Mouse (Mus musculus) Muller cell, postnatal 12 days (primary cell): ENCODE data around the gene Tesc.
A peak's percentile ranks its signal among the peaks of the same experiment; 100 is the strongest.

Experiments used
- DNase-seq: peaks from one replicate; pipeline ENCODE4 v3.0.0-alpha.2; 2015; ENCODE audit errors: inconsistent ontology term

The Tesc gene

DNA sequence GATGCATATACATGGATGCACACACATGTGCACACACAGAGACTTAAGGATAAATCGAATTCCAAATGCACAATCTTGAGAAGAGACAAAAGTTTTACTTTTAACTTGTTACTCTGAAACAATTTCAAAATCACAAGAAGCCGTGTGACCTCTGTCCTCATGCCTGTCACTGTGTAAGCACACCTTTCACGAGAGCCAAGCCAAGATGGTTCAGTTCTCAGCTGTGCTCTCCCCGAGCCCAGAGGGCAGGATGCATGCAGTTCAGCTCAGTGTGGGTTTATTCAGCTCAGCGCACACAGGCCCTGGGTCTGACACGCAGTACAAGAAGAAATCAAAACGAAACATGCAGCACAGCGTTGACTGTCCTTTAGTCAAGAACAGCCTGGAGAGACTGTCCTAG lies 78.0 kb downstream of the Tesc start:
- DNase-seq: no peak

DNA sequence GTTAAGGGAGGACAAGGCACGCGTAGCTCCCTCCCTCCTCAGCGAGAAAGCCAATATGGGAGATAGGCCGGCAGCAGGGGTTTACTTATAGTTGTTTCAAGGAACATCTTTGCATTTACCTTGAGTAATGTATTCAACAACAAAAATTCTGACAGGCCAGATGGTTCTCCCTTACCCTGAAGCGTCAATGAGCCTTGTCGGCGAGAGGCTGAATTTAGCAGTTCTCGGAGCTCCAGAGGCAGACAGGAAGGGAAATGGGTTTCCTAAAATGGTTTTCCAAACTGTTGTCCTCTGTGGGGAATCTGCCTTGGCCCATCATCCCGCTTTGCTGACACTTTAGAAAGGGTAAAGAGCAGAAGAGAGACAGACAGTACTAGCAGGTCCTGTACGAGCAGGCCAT lies 79.1 kb downstream of the Tesc start:
- DNase-seq: no peak

DNA sequence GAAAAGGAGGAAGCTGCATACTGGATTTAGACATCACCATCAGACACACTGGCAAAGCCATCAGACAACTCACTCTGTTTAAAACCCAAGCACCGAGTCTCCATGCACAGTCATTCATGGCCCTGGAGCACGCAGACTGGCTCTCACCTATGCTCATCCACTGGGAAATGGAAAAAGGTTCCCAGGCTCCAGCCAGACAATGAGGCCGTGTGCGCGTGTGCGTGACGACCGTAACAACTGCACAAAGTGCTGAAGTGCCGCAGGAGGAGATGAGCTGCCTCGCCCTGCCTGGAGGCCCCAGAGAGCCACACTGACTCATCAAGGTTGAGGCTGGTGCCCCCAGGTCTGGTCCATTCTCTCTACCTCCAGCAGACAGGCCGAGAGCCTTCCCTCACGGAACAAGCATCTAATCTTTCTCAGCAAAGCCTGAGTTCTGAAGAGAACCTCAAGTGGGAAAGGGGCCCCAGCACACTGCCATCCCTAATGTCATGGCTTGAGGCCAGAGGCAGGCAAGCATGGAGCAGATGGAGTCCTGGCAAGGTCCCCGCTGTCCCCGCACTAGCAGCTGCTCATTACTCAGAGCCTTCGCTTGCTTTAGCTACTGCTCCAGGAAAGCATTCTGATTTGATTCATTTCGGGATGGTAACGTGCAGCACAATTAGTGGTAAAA lies 80.7 kb downstream of the Tesc start:
- peak; percentile 94 for DNase-seq

DNA sequence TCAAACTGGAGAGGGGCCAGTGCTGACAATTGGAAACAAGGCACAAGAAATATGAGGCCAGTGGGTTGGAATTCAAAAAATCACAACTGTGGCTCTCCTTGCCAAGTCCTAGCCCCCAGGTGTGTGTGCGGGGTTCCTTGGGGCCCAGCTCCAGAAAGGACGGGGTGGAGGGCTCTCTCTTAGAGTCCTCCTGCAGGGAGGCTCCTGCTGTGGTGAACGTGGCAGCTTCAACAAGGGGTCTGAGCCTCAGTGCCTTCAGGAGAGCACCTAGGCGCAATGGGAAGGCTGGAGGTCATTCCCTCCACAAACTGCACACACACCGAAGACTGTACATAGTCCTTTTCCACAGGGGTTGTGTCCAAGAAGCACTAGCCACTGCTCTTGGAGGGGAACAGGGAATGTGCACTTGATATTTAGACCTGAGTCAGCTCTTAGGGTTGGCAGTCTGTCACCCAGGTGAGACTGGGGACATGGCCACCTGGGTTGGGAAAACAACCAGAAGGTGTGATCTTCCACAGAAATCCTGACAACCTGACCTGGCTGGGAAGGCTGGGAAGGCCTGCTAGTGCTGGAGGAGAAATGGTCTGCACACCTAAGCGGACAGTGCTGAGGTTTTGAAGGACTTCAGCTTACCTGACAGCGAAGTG lies 81.4 kb downstream of the Tesc start:
- DNase-seq: no peak
